In genomic region chr9:21509772-21510688, GRCm38 (mm10) we compare ENCODE assay signal across 8 mouse cellular contexts. TPM values are rescaled to one million over a fixed set of nuclear protein-coding genes. Genes with fewer than 3 reads are reported as not detected.
DNase-seq lines count a peak whose midpoint lies in the region; ATAC-seq and TF ChIP-seq lines count a peak whose summit lies in the region.

Gene Tmed1 (minus strand): TSS chr9:21510252.

- no peak for TF ChIP-seq CTCF in cortical plate, adult 2 months (IDR thresholded peaks at IDR 0.05; ENCODE audit: extremely low read depth, insufficient read depth, low read length)

- peaks cover 60% of the 10 kb centered on the region for H3K36me3 ChIP-seq in megakaryocyte, embryonic 14.5 days (replicated peaks; ENCODE audit: low read length)

- peak; percentile 92 to 93 for DNase-seq in gastrocnemius, adult 8-10 months (ENCODE audit: low spot score in 2 of 2)
- DNase-seq in hindlimb bud, embryonic 11.5 days (ENCODE audit: extremely low spot score, low read depth, low spot score), result peak; percentile 94
- peak; percentile 94 to 95 for DNase-seq in left cerebral cortex, adult 8-10 months (ENCODE audit: low spot score in 2 of 2)
- DNase-seq in right cerebral cortex, postnatal 10 days (ENCODE audit: low spot score in 2 of 2), result peak; percentile 95 to 96
- peak; percentile 90 for DNase-seq in urinary bladder, postnatal 25 days (ENCODE audit: low spot score)

- H3K27me3 ChIP-seq in megakaryocyte, embryonic 14.5 days (replicated peaks), result no peaks in the 10 kb centered on the region

- TF ChIP-seq POLR2A in cortical plate, adult 2 months (IDR thresholded peaks at IDR 0.05; ENCODE audit: extremely low read depth, insufficient read depth, low read length), result peak; percentile 69; the same call in 1 of the 2 replicates

- H3K9me3 ChIP-seq in megakaryocyte, embryonic 14.5 days, result peaks cover 11% of the 10 kb centered on the region

- peak within 1 kb of the TSS; percentile 79 for H3K4me3 ChIP-seq in cortical plate, adult 2 months (ENCODE audit: insufficient read depth, low read length)
- H3K4me3 ChIP-seq in megakaryocyte, embryonic 14.5 days (replicated peaks), result peak within 1 kb of the TSS; percentile 93

- no peaks in the 10 kb centered on the region for H3K4me1 ChIP-seq in cortical plate, adult 2 months (ENCODE audit: control insufficient read depth, insufficient read depth, low read length)
- H3K4me1 ChIP-seq in megakaryocyte, embryonic 14.5 days, result peaks cover 40% of the 10 kb centered on the region

- peak; percentile 83 for ATAC-seq in activated CD4-positive, CD25-positive, alpha-beta regulatory T cell, adult 4 months

- peak within 1 kb of the TSS; percentile 88 for H3K27ac ChIP-seq in cortical plate, adult 2 months (ENCODE audit: insufficient read depth, low read length)

RNA-seq across cellular contexts. Expression of gene Tmed1, which starts in this region (rescaled TPM):
- 1 to 10 TPM; 2.7 to 3.1 TPM for polyA plus RNA-seq in activated CD4-positive, CD25-positive, alpha-beta regulatory T cell, adult 4 months (2017; shearing (Covaris generic))
- 25.0 and 25.5 TPM in 2 replicates for polyA plus RNA-seq in cortical plate, adult 2 months (2012; rRNA removed)
- total RNA-seq in gastrocnemius, adult 8-10 months (2022), result 10 to 100 TPM; 30.2 to 35.8 (median 33.3) TPM
- total RNA-seq in left cerebral cortex, adult 8-10 months (2022), result 10 to 100 TPM; 15.1 to 18.4 (median 16.4) TPM
- 6.6 TPM in 1 of 2 replicates, not detected in the other for polyA plus RNA-seq in megakaryocyte, embryonic 14.5 days (2012; ENCODE audit: insufficient read depth, low replicate concordance)

Comparison
In these comparisons a context has a peak if more than half of its experiments do, and no peak if none do; other contexts are left out.
1. Peak in every context shown above with its lines: DNase-seq, ATAC-seq, H3K4me3 ChIP-seq and H3K27ac ChIP-seq.